Mouse (Mus musculus): ENCODE data around the gene Grb10.

The Grb10 gene

DNA sequence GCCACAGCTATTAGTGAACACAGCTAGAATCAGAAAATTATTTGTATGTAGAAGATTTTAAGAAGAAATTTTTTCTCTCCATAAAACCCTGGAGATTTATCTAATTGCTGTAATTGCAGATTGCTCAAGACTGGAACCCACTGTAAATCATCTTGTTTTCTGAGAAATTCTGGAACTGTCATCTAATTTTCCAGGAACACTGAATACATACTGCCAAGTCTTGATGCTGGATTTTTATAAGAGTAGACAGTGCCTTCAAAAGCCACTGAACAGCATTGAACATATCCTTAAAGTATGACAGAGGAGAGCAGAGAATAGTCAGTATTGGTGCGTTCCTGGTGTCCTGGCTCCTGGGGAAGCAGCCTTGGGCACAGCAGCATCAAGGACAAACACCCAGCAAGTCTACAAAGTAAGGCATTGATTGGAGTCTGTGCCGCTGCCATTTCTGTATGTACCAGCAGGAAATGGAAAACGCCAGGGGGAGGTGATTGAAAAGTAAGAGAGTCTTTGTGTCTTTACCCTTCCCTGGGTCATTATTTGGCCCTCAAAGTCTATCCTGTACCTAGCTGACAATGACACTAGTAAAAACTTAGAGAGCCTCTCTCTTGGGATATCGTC, 38.1 kb downstream of the Grb10 start:
- TF ChIP-seq GATA4 (IDR thresholded peaks at IDR 0.05; ENCODE audit: insufficient replicate concordance, low read length): no peak

DNA sequence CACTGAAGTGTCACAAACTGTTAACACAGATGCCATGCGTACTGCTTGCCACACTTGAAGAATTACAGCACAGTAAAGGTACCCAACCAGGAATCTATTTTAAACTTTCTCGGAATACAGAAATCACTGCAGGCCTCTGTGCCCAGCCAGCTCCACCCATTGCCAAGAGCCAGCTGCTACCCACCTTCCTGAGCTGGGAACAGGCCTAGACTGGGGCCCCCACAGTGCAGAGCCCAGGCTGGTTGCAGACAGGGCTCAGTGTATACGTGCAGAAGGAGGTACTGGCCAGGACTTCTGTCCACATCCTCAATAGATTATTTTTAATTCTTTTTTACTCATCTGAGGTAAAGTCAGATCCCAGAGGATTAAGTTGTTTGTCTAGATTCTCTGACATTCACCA, 39.6 kb downstream of the Grb10 start:
- no peak for TF ChIP-seq GATA4 (IDR thresholded peaks at IDR 0.05; ENCODE audit: insufficient replicate concordance, low read length)

DNA sequence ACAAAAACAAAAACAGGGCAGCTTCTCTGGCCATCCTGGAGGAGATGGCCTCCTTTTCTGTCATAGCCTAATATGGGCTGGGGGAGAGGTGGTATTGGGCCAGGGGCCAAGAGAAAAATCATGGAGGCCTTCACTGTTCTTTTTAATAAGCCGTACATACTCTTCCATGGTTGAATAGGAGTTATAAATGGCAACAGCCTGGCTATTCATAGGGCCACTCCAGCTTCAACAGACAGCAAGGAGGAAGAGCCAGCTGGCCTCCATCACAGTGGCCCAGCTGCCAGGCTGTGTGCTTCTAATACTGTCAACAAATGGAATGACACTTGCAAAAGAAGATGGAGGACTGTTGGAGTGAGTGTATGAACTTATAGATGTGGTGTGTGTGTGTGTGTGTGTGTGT, 41.4 kb downstream of the Grb10 start:
- no peak for TF ChIP-seq GATA4 (IDR thresholded peaks at IDR 0.05; ENCODE audit: insufficient replicate concordance, low read length)

DNA sequence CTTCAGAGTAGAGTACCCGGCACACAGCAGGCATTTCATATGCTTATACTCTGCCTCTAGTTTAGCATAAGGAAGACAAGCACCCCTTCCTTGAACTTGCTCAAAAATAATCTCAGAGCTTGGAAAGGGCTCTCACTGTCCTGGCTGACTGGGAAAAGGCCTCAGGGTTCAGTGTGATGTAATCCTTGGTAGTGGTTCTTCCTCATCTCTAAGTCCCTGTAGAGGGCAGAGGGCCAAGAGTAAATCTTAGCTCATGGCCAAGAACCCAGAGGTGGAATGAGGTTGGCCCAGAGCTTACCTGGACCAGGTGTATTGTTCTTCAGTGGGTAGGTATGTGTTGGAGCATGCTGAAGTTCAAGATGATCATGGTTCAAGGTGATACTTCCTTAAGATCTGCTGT, 43.1 kb downstream of the Grb10 start:
- no peak for TF ChIP-seq GATA4 (IDR thresholded peaks at IDR 0.05; ENCODE audit: insufficient replicate concordance, low read length)

DNA sequence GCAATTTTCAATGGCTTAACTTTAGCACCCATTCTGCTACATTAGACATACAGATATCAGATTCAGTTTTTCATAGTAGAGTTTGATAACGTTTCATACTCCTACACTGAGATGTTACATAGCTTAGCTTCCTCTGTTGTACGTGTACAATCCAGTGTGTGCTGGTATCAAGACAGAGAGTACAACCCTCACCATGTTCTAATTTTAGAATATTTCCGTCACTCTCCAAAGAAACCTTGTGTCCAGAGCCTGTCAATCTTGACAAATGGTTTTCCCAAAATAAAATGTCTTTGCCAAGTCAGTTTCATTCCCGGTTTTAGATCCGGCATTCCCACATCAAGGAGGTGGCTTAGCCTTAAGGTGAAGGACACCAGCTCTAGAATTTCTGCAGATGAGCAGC, 44.7 kb downstream of the Grb10 start:
- no peak for TF ChIP-seq GATA4 (IDR thresholded peaks at IDR 0.05; ENCODE audit: insufficient replicate concordance, low read length)

DNA sequence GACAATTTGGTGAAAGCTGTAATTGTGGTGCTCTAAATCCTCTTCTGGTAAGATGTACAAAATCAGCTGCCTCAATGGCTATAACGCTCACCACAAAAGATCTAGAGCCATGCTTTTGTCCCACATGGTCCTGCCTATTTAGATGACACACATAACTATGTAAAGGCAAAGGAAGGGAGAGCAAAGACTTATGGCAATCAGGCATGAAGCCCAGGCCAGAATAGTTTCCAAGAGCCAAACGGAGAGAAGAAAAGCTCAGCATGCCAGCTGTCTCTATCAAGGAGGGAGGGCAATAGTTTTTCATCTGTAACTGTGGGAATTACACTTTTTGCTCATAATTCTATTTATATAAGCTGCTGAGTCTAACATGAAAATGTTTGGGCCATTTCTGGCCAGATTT, 45.3 kb downstream of the Grb10 start:
- no peak for TF ChIP-seq GATA4 (IDR thresholded peaks at IDR 0.05; ENCODE audit: insufficient replicate concordance, low read length)

DNA sequence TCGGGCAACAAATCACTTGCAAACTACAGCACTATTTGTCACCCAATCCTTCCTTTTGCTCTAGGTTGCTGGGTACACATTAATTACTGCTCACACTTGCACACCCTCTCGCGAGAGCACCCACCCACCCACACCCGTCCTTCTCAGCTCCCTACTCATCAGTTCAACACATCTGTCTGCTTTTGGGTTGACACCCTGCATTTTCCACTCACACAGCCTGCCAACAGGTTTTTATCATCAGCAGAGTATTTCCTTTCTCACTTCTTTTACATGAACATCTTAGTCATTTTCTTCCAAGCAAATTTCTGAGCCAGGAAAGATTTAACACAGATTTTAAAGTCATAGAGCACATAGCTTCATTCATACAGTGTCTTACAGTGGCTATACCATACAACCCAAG, 48.6 kb downstream of the Grb10 start:
- no peak for TF ChIP-seq GATA4 (IDR thresholded peaks at IDR 0.05; ENCODE audit: insufficient replicate concordance, low read length)

DNA sequence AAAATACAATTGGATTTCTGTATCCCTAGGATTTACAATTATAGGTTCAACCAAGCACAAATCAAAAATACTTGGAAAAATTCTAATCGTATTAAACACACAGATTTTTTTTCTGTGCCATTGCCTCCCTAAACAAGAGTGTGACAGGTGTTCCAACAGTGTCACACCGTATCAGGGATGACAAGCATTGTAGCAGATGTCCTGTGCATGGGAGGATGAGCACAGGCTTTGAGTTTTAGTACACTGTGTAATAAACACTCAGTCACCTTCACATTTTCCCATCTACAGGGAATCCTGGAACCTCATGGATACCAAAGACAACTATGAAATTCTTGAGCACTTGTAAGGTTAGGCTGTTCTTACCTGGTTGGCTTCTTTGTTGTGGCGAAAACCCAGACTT, 51.2 kb downstream of the Grb10 start:
- no peak for TF ChIP-seq GATA4 (IDR thresholded peaks at IDR 0.05; ENCODE audit: insufficient replicate concordance, low read length)

DNA sequence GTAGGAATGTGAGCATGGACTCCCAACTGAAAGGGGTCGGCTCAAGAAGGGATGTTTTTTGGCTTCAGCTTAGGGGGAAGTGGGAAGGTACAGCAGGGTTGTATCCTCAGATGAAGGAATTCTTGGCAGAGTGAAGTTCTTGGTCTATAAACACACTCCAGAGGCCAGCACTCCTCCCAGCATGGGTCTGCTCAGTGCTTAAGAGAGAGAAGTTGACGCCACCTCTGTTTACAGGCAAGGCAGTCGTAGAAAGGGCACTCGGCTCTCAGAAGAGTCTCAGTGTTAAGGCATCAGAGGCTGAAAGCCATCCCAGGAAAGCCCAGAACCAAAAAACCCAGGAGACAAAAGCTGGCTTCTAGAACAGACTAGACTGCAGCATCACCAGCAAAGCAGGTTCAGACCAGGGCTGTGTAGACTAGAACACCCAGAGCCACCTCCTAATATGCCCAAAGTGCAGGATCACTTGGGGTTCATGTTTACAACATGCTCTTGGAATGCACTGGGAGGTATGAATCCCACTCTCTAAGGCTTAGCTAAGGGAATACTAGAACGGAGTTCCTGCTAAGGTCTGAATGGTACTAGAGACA, 59.8 kb downstream of the Grb10 start:
- no peak for TF ChIP-seq GATA4 (IDR thresholded peaks at IDR 0.05; ENCODE audit: insufficient replicate concordance, low read length)

DNA sequence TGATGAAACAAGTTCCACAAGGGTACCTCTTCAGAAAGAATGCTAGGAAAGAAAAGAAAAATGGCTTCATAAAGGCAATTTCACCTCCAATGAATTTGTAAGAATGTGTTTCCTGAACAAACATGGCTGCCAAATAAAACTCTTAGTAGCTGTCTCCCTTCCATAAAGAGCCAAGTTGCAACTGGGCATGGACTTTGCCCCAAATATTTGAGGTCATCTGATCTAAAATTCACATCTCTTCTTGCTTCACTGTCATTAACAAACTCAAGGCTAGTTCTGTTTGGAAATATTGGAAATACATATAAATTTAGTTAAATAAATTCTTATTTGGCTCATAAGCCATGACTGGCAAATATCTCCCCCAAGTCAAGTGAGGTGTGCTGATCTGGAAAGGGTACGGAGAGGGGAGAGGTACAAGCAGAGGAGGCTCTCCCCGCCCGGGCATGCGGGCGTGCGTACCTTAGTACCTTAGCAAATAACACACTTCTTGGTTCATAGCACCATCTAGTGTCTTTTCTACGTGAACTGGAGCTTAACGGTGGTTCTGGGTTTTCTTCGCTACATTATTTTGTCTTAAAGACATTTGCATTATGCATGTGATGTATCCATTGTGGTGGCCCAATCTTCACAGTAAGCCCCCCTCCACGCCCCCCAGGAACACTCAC, 63.8 kb downstream of the Grb10 start:
- no peak for TF ChIP-seq GATA4 (IDR thresholded peaks at IDR 0.05; ENCODE audit: insufficient replicate concordance, low read length)

DNA sequence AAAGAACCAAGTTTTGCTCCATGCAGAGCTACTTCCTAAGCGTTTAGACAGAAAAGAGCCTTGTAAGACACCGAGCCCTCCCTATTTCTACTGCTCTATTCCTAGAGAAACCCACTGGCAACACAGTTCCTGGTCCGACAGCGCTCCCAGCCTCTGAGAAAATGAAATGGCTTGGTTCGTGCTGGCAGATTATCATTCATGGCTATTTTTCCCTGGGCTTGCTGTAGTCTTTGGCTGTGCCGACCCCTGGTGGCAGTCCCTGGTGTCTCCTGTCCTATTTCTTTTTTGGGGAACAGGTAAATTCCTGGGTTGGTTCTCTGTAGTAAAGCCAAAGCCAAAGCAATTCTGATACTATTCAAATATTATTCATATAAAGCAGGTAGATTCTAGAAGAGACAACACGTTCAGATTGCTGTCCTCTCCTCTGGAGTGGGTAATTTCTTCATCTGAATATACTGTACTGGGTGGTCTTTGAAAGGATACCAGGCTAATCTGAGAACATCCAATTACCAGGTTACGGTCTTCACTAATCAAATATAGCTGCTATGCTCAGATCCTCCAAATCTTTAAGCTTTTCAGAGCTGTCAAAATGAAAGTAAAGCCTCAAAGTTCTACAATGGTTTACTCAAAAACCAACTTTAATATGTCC, 65.0 kb downstream of the Grb10 start:
- no peak for TF ChIP-seq GATA4 (IDR thresholded peaks at IDR 0.05; ENCODE audit: insufficient replicate concordance, low read length)

DNA sequence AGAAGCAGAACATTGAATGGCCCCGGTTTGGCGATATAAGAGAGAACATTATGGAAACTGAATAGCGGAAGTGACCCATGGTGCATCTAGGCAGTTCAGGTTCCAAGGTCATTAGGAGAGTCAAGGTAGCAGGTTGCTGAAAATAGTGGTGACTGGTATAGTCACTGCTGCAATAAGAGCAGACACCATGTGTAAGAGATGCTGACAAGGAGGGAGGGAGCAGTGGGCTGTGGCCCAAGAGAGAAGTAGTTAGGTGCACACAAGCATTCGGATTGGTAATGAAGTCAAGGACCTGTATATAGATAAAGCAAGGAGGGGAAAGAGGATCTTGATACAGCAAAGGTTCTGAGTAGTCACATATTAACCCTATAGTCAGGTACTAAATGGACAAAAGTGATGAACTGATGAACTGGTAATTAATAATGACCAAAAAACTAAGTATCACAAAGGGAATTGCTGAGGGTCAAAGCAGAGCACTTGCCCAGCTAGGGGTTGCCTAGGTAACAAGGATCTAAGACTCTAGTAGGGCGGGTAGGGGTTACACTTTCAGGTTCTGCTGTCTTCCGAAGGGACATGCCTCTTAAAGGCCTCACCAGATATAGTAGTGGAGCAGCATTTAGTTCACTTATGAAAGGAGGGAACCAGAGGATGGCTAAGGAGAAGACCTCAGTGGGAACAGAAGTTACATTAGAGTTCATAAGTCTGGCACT, 65.9 kb downstream of the Grb10 start:
- no peak for TF ChIP-seq GATA4 (IDR thresholded peaks at IDR 0.05; ENCODE audit: insufficient replicate concordance, low read length)

DNA sequence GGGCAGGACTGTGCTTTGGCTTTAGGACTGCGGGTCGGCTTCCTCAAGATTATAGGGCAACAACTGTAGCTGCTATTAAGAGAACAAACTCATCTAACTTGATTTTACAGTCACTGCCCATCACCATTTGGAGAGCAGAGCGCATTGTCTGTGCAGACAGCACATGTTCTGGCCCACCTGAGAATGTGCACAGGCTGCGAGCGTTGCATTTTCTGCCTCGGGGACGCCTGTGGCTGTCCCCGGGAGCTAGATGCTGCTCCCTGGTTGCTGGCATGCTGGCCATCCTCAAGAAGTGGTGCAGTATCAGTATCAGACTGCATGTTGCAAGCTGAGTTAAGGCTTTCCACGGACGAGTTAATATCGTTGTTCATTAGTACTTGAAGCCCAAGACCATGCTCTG, 68.2 kb downstream of the Grb10 start:
- TF ChIP-seq GATA4 (IDR thresholded peaks at IDR 0.05; ENCODE audit: insufficient replicate concordance, low read length): no peak

DNA sequence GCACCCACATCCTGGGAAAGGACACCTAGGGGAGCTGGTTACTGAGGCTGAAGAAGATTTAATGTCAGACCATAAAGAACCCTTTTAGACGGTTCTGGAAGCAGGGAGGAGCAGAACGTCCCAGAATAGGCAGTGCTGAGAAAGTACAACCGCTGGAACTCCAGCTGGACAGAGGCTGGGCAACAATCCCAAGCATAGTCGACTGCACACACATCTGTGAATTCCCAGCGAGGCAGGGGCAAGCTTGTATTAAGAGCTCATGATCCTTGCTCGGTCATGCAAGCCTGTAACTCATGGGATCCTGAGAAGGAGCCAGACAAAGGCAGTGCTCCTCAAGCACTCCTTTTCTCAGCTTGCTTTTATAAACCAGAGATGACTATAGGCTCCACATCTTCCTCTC, 69.7 kb downstream of the Grb10 start:
- TF ChIP-seq GATA4 (IDR thresholded peaks at IDR 0.05; ENCODE audit: insufficient replicate concordance, low read length): no peak

DNA sequence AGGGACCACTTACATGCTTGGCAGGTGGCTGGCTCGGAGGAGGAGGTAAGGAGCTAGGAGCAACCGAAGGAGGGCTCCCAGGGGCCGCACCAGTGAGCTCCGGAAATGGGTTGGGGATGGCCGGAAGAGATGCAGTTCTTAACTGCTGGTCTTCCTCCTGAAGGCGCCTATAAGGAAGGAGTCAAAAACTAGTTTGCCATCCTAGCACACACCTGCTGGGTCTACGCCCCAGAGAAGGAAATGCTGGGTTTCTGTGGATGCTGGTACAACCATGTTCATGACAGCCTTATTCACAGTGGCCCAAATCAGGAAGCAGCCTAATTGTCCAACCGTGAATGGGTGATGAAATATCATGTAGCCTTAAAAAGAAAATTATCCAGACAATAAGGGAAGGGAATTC, 71.0 kb downstream of the Grb10 start:
- TF ChIP-seq GATA4 (IDR thresholded peaks at IDR 0.05; ENCODE audit: insufficient replicate concordance, low read length): no peak

DNA sequence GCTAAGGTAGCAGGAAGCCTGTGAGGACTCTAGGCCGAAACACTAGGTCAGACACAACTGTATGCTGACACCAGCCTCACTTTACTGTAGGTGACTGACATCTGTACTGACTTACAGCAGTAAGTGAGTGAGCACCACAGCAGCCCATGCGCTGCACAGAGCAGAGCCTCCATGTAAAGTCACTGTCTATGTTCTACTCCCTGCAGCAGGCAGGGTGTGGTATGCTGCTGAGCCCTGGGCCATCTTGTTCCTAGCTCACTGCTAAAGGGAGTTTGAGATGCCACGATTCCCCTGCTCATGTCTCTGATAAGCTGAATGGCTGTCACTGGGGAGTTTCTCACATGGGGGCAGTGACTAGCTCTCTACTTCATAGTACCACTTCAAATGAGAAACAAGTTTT, 72.3 kb downstream of the Grb10 start:
- no peak for TF ChIP-seq GATA4 (IDR thresholded peaks at IDR 0.05; ENCODE audit: insufficient replicate concordance, low read length)

All from liver, adult (tissue).